Mouse (Mus musculus): ENCODE results near the gene Rbm28. TPM values are rescaled to one million over a fixed set of nuclear protein-coding genes. Genes with fewer than 3 reads are reported as not detected.
"Not testable (repeated sequence)": the region's sequence is repeated elsewhere in the genome, so short reads cannot be mapped to it uniquely, and the experiment has no call there.

Rbm28 gene
- total RNA-seq, 2 experiments from 2014 or later = 43.1 to 43.2 TPM

DNA sequence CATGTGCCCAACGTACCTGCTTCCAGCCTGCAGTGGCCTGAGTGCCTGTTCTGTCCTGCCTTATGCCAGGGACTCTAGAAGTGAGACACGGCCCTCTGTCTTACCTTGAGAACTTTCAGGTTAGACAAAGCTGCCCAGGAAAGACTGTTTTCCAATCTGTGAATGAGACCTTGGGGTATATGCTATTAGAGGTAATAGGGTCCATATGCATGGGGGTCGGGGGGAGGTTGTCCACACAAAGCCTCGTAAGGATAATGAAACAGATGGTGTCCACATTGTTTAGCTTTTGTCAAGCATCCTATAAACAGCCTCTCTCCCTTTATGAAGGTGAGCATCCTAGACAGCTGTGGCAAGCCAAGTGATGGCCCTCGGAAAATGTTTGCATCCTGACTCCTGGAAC, 30.3 kb upstream of the Rbm28 start:
- DNase-seq (ENCODE audit: low spot score in 2 of 2) = no peak

DNA sequence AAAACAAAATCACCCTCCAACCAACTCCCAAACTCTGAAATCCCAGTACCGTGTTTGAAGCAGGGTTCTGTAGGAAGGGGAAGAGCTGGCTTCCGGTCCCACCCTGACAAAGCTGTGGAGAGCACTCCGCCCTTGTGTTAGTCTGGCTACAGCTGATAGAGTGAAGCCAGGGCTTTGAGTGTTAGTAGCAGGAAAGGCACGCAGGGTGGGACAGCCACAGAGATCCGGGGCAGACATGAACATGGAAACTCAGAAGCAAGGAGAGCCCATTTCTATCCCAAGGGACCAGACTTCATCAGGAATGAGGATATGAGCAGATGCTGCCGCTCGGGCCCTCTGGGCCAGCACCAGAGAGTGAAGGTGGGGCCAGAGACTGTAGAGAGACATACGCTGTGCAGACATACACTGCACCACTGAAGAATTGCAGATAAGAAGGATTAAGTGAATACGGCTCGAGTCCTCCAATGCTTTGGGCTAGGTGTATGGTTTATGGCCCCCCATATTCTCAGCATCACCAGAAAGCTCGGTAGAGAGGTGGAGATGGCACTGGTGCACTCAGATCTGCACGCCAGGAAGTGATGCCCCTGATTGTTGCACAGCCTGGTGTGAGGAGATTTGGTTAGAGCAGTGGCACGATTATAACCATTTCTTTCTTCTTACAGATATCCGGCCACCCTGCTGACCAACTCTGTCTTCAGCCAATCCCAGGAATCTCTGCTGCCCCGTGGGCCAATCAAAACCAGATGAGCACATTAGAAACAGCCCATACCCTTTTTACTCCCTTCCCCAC, 29.4 kb upstream of the Rbm28 start:
- DNase-seq (ENCODE audit: low spot score in 2 of 2) = no peak

DNA sequence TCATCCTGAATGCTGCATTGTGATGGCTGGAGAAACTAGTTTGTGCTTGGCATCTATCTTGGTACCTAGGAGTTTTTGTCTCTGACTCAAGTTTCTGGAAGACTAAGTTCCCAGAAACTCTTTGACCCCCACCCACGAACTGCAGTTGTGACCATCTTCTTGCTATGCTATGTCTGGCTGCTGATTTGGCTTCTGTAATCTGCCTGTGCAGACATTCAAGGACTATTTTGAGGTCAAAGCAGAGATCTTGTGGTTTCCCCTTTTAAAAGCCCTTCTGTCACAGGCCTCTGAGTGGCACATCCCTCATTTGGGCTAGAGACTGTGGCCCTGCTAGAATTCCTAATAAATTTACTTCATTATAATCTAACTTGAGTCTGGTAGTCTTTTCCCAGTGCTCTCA, 23.1 kb upstream of the Rbm28 start:
- DNase-seq (ENCODE audit: low spot score in 2 of 2) = no peak

GRCm38 (mm10) chr6:29179843-29180242, 15.0 kb upstream of the Rbm28 start:
- peak; percentile 71 to 83 for DNase-seq (ENCODE audit: low spot score in 2 of 2)

- peak; percentile 67 to 75 for DNase-seq (ENCODE audit: low spot score in 2 of 2)
These were observed 14.3 kb upstream of the Rbm28 start, which contains the start of gene Prrt4 for GRCm38 (mm10) chr6:29178888-29179658. TSS of gene Prrt4 (minus strand) at chr6:29179584.

DNA sequence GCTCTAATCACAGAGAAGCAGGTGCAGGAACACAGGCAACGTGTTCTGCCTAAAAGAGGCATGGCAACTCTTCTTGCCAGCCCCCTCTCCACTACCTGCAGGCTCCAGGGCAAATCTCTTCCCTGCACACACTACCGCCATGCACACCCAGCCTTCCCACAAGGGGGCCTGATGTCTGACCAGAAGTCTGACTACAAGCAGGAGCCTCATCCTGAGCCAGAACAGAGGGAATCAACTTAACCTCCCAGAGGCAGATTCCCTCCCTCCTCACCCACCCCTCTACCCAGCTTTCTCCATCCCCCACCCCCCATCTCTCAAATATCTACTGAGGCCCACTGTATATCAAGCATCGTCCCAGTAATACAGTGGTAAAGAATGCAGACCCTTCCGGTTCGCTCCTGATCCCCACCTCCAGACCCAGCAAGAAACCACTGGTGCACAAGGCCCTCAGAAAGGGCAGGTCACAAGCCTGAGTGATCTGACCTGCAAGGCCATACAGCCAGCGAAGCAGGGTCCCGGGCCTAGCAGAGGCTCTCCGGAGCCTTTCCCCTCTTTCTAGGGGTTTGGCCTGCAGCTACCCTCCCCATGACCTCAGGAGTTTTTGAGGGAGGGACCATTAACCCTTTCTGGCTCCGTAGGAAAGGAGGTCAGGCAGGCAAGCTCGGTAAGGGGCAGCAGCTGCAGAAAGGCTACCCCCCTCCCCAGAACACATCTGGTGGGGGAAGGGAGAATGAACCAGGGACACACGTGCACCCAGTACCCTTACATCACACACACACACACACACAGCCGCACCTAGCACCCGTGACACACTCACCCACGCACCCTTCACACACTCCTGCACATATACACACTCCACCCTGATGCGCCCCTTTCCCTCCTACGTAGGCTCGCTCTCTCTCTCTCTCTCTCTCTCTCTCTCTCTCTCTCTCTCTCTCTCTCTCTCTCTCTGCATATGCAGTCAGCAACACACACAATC, 13.4 kb upstream of the Rbm28 start:
- no peak for DNase-seq (ENCODE audit: low spot score in 2 of 2)

- DNase-seq (ENCODE audit: low spot score in 2 of 2) = no peak
These were observed 10.3 kb upstream of the Rbm28 start for GRCm38 (mm10) chr6:29175113-29175512.

- no peak for DNase-seq (ENCODE audit: low spot score in 2 of 2)
These were observed 9.6 kb upstream of the Rbm28 start for GRCm38 (mm10) chr6:29174368-29174767.

DNA sequence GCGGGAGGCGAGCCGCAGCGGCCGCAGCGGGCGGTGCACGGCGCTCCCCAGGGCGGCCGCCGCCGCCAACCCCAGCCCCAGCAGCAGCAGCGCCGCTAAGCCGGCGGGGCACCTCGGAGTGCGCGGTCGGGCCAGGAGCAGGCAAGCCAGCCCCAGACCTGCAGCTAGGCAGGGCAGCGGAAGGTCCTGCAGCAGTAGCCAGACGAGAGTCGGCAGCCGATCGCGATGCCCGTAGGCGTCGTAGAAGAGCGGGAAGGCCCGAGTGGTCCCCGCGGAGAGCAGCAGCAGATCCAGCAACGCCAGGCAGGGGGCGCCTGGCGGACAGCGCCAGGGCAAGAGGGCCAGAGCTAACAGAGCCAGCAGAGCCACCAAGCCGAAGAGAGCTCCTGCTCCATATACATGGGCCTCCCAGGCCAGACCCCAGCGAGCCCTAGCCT, 6.2 kb upstream of the Rbm28 start:
- DNase-seq (ENCODE audit: low spot score in 2 of 2) = peak; percentile 43 to 68

GRCm38 (mm10) chr6:29170063-29170921, 5.5 kb upstream of the Rbm28 start:
- no peak for DNase-seq (ENCODE audit: low spot score in 2 of 2)

DNA sequence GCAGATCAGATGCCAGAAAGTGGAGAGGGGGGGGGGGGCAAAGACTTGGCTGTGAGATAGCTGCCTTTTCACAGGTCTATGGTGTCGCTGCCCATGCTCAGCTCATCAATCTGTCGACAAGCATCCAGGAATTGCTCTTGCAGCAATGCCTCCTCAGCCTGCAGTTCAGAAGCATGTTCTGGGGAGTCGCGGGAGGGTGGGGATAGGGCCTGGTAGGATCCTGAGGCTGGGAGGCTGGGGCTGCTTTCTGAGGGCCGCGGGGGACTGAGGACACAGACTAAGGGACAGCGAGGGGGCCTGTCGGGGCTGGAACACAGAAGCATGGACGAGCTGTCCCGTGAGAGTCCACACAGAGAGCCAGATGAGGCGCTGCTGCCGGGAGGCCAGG, 4.9 kb upstream of the Rbm28 start:
- no peak for DNase-seq (ENCODE audit: low spot score in 2 of 2)

GRCm38 (mm10) chr6:29168871-29169270, 4.1 kb upstream of the Rbm28 start:
- DNase-seq (ENCODE audit: low spot score in 2 of 2) = no peak

DNA sequence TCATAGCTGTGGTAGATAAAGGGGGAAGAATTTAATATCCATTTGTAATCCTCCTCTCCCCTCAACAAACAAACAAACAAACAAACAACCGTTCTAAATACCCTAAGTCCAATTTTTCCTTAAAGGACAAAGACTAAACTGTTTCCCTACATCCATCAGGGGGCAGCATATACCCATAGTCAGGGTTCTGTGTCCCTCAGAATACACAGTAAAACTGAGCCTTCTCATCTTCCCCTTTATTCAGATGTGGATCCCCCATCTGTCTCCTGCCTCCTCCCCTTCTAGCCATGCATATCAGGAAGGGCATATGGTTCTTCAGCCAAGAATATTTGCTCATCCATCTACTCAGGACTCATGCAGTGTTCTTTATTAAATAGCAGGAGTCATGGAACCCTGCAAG, 1.4 kb upstream of the Rbm28 start:
- DNase-seq (ENCODE audit: low spot score in 2 of 2) = peak in 1 of 2 experiments; percentile 75

GRCm38 (mm10) chr6:29161291-29161690, 3.5 kb downstream of the Rbm28 start:
- DNase-seq (ENCODE audit: low spot score in 2 of 2) = not testable (repeated sequence)

- no peak for DNase-seq (ENCODE audit: low spot score in 2 of 2)
These were observed 4.0 kb downstream of the Rbm28 start for GRCm38 (mm10) chr6:29160786-29161185.

DNA sequence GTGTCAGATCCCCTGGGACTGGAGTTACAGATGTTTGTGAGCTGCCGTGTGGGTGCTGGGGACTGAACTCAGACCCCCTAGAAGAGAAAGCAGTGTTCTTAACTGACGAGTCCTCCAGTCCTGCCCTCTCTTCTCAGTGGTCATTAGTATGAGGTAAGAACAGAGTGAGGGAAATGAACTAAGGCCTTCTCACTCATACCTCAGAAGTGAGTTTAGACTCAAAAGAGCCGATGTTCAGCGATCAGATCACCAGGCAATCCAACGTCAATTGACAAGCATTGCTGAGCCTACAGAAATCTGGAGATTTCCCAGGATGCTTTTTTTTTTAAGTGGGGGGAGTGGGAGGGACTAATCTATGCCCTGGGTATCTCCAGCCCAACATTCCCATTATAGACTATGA, 8.5 kb downstream of the Rbm28 start:
- DNase-seq (ENCODE audit: low spot score in 2 of 2) = no peak

DNA sequence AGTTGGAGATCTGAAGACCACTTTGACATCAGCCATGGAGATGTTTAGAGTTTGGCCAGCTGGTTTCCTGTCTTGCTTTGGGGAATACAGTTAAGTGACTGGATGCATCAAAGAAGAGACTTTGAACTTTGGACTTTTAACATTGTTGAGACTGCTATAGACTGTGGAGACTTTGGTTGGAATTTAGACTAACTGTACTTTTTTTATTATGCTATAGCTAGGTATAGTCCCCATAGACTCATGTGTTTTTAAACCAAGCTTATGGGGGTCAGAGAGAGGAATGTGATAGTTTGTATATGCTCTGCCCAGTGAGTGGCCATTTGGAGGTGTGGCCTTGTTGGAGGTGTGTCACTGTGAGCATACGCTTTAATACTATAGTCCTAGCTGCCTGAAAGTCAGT, 14.8 kb downstream of the Rbm28 start:
- DNase-seq (ENCODE audit: low spot score in 2 of 2) = no peak

GRCm38 (mm10) chr6:29147407-29148010, 17.3 kb downstream of the Rbm28 start:
- DNase-seq (ENCODE audit: low spot score in 2 of 2) = no peak

DNA sequence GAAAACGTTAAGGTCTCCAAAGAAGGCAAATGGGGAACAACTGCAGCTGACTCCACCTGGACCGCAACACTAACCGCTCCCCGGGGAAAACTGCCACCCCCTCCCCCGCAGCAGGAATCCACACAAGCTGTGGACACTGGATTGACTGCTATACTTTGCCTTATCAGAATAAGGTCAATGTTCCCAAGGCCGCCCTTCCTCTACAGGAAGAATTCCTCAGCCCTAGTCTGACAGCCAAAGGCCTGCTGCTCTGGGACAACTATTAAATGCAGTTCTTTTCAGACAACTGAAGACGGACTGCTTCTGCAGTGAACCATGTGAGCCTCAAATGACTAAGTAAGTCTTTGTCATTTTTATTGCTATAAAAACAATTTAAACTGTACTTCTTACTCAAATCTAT, 18.2 kb downstream of the Rbm28 start:
- DNase-seq (ENCODE audit: low spot score in 2 of 2) = no peak

Measured in layer of hippocampus, adult 18-20 months (tissue).